Mouse (Mus musculus) NIH3T3 (cell line): Measurements from ENCODE around the gene Olfr750.

Experiments
- DNase-seq: peaks from one replicate; pipeline ENCODE4 v3.0.0-alpha.2; 2012; ENCODE audit warnings: low read depth

Olfr750 gene

DNA sequence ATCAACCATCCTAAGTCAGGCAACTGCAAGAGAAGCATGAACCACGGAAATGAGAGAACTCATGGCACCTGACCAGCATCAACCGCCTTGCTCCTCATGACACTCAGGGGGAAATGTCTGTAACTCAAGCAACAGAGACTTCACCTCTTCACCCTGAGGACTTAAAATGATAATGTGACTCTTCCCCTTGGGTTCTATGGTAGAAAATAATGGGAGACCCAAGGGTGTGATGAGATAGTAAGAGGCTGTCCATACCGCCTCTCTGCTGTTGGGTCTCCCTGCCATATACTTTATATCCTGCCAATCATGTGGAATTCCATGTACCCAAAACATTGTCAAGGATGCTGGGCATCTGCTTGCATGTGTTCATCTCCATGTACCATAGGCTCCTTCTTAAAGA, at the start of gene Olfr750:
TSS of gene Olfr750 (minus strand) at position 101 of the 400 bp plus-strand sequence.
- no peak for DNase-seq

- no peak for DNase-seq
Observed at GRCm38 (mm10) chr14:51113916-51114560, 39.8 kb upstream of the Olfr750 start, which contains the start of gene Eddm3b. Gene Eddm3b (plus strand): TSS chr14:51114426.

- DNase-seq, result no peak
Observed at GRCm38 (mm10) chr14:51113476-51113875, 39.2 kb upstream of the Olfr750 start.

- DNase-seq, result no peak
Observed at GRCm38 (mm10) chr14:51111966-51112365, 37.7 kb upstream of the Olfr750 start.

DNA sequence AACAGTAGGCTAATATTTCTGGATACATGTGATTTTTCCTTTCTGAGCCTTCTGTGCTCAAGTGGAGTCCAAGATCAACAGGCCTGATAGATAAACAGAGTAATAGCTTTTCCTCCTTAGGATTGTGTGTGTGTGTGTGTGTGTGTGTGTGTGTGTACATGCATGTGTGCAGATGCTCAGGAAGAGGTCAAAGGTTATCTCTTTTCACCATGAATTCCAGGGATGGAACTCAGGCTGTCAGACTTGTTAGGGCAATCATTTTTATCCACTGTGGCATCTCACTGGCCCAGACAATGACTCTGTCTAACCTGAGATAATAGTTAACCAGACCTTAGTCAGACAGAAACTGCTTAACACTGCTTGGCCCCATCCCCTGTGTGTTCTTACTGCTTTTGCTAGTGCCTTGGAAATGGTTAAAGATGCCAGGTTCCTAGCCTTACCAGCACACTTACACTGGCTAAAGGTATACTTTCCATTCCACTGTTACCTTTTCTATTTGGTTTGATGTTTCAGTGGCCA, 32.3 kb upstream of the Olfr750 start:
- DNase-seq, result no peak

- DNase-seq, result no peak
Observed at GRCm38 (mm10) chr14:51104366-51104765, 30.1 kb upstream of the Olfr750 start.

DNA sequence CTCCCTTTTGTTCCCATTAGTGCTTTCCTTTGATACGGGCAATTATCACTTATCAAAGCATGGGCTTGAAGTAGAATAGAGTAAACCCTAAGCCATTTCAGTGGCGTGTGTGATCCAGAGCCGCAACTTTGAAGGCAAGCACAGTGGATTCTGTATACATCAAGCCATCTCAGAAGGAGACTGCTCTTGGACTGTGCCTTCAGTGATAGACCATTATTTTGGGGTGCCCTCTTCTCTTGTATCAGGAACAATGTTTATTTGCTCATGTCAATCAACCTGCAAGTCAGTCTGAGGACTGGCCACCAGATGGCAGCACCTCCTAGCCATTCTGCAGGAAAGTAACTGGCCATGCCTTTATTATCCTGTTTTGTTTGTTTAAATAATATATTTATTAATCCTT, 29.0 kb upstream of the Olfr750 start:
- DNase-seq, result peak; percentile 80

- no peak for DNase-seq
Observed at GRCm38 (mm10) chr14:51101284-51101683, 27.0 kb upstream of the Olfr750 start.

- no peak for DNase-seq
Observed at GRCm38 (mm10) chr14:51098921-51099320, 24.7 kb upstream of the Olfr750 start.

DNA sequence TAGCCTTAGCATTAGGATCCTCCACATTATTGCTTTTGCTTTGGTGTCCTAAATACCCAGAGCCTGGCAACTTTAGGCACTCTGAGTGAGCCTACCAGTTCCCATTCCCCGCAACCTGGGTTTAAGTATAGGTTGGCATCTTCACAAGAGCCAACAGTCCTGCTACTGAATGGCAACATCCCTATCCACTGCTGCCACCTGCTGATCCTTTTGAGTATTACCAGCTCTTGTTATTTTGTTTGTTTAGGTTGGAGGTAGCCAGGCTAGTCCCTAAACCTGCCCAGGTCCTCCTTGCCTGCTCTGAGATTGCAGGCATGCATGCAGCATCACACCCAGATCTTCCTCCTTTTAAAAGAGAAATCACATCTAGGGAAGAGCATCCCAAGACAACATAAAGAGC, 24.1 kb upstream of the Olfr750 start:
- peak; percentile 29 for DNase-seq

- DNase-seq, result no peak
Observed at GRCm38 (mm10) chr14:51095736-51096524, 21.7 kb upstream of the Olfr750 start.

- peak; percentile 17 for DNase-seq
Observed at GRCm38 (mm10) chr14:51094921-51095320, 20.7 kb upstream of the Olfr750 start.

DNA sequence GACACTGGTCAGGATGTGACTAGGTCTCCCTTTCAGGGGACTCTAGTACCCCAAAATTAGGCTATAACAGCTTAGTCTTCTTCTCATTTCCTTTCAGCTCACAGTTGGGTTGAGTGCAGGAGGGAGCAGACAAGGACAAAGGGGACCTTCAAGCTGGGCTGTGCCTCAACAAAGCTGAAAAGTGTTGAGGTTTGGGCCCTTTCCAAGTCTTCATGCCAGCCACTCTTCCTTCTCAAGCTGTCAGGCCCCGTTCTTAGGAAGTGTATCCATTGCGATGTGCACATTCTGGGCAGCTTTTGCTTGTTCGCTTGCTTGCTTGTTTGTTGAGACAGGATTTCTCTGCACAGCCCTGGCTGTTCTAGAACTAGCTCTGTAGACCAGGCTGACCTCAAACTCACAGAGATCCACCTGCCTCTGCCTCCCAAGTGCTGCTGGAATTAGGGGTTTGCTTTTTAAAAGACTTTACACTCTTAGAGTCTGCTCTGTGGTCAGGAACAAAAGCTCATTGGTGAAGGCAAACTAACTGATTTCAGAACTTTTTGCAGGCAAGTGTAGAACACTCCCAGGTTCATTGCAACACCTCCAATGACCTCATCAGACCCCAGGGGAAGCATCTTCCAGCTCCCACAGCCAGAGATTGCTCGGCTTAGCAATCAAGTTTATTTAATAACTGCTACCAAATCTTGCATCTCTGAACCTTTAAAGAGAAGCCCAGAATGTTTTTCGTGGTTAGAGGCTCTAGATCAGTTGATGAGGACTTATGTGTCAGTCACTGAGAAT, 20.1 kb upstream of the Olfr750 start:
- DNase-seq, result peak; percentile 33

DNA sequence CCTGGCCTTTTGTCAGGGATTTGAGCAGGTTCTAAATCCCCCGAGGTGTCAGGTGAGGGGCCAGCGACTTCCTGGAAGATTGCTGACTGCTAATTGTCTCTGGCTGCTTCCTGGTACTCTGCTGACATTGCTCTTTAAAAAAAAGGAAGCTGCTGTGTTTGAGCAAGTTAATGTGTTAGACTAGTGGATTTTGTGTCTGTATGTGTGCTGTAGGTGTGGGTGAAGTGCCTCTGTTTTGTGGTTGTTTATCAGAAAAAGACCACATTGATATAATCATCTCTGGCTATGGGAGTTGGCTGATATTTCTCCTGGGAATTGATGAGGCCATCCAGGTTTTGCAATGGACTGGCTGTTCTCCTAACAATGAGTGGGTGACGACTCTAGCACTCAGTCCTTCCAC, 19.3 kb upstream of the Olfr750 start:
- DNase-seq, result peak; percentile 38

- DNase-seq, result no peak
Observed at GRCm38 (mm10) chr14:51092073-51092620, 17.9 kb upstream of the Olfr750 start.

DNA sequence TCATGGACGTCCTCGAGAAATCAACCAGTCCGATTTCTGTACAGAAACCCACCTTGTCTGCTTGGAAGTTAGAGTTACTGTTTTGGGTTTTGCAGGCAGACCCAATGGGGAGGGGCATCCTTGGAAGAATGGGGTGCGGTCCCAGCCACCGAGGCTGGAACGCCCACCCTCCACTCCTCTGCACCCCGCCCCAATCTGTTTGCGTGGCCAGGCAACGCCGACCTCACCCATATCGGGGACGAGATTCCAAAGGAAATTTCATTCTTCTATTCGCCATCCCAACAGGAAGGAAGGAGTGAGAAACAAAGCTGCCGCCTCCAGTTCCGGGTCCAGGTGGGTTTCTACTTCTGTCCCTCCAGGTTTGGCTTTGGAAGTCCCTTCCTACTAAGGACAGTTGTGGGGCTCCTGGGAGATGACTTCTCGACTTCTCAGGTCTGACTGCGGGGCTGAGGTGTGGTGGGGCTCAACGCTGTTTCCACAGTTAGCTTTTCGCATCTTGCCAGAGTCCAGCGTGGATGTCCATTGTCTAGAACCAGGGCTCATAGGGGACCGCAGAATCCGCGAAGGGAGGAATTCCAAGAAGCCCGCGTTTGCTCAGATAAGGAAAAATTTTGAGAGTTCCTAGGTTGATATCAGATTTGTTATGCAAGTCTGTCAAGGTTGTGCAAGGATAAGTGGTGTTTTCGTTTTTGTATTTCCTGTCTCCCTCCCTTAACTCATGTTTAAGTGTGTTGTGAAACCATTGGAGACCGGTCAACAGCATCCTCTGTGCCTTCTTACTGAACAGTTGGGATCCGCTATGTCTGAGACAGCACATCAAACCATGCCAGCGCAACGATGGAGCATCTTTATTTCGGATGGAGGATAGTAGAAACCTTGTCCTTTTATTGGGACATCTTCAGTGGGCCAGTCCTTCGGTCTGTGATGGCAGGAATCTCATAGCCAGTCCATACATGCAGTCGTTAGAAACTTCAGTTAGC, 17.0 kb upstream of the Olfr750 start, which contains the start of the genes Rnase4 and Ang:
TSS of gene Rnase4 (plus strand) at position 157 of the 980 bp plus-strand sequence.
TSS of gene Ang (plus strand) at position 230 of the 980 bp plus-strand sequence.
- DNase-seq, result peak; percentile 71

DNA sequence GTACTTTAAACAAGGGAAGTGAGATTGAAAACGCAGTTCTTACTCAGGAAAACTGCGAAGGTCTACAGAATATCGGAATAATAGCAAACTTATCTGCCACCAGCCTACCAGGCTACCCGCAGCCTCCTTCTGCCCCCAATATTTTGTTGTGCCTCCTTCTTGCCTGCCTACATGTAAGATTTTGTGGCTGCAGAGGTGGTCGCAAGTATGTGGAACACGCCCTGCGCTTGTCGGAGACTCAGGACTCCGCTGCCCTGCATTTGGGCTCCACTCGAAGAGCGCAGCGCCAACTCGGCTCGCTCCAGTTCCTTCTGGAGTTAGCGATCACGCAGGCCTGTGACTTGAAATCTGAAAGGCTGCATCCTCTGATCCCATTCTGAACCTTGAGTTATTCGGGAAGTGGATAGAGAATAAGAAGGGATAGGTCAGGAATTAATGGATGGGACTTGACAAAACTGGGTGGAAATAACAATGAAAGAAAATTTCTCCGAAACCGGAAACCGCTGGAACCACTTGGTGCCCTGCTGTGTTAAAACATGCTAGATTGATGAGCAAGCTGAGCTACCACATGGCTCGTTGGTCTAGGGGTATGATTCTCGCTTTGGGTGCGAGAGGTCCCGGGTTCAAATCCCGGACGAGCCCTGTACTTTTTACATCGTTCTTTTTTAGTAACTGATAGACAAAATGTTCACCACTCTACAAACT, 16.0 kb upstream of the Olfr750 start:
- peak; percentile 87 for DNase-seq

DNA sequence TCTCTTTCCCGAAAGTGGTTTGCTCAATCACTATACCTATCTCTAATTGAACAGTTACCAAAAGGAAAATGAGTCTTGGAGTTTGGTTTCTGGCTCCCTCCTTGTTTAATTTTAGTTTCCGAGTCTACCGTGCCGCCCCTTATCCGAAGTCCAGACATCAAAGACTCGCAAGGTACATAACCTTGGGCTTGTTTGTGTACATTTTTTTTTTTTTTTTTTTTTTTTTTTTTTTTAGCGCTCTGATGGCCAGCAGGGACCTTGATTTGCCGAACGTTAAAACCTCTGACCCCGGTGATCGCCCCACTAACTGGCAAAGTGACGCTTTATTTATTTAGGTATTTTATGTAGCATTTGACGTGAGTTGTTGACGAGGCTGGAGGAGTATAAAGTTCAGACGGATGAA, 15.4 kb upstream of the Olfr750 start:
- no peak for DNase-seq

GRCm38 (mm10) chr14:51088970-51089673, 14.9 kb upstream of the Olfr750 start:
- DNase-seq, result peak; percentile 96
